ENCODE assay signal across 9 mouse cellular contexts in genomic region chr13:75088597-75088996, GRCm38 (mm10). TPM values are rescaled to one million over a fixed set of nuclear protein-coding genes. Genes with fewer than 3 reads are reported as not detected.
DNase-seq lines count a peak whose midpoint lies in the region; ATAC-seq and TF ChIP-seq lines count a peak whose summit lies in the region.
"Had no signal": no experiment of that assay in that cellular context is flagged by ENCODE, and none has a peak within 500 bp of the region (broad histone marks: within the 10 kb centered on the region; RNA-seq: fewer than 3 reads in every experiment).

No protein-coding gene starts in this region.

- no peak for TF ChIP-seq POLR2A in kidney, adult 2 months (IDR thresholded peaks at IDR 0.05; ENCODE audit: low read depth, low read length)

- WGBS in kidney, embryonic 14.5 days = 13% methylated on average over 6 of the region's 6 CpGs
- WGBS in kidney, adult 2 months = 16% methylated on average over 6 of the region's 6 CpGs

- no peak overlapping the region for H3K27ac ChIP-seq in kidney, embryonic 14.5 days (ENCODE audit: low read depth, low read length)
- no peak overlapping the region for H3K27ac ChIP-seq in kidney, adult 2 months (ENCODE audit: insufficient read depth, low read depth, low read length)
- H3K27ac ChIP-seq: heart, embryonic 13.5 days had no signal

- H3K4me3 ChIP-seq in kidney, embryonic 14.5 days (ENCODE audit: low read length) = no peak overlapping the region
- H3K4me3 ChIP-seq in kidney, adult 2 months (ENCODE audit: insufficient read depth, low read depth, low read length) = no peak overlapping the region
- H3K4me3 ChIP-seq: heart, embryonic 13.5 days had no signal

- TF ChIP-seq CTCF in kidney, adult 2 months (conservative IDR thresholded peaks at IDR 0.05; ENCODE audit: insufficient read depth, insufficient read length, low read depth, low read length) = no peak

- peak; percentile 88; the same call in 1 of the 2 replicates for ATAC-seq in kidney, embryonic 14.5 days (ENCODE audit: low FRiP score, low TSS enrichment)

- no peaks in the 10 kb centered on the region for H3K4me1 ChIP-seq in kidney, embryonic 14.5 days (ENCODE audit: control insufficient read depth, insufficient read depth, low read length)
- no peaks in the 10 kb centered on the region for H3K4me1 ChIP-seq in kidney, adult 2 months (ENCODE audit: control insufficient read depth, insufficient read depth, low read length)

- DNase-seq in kidney, adult 2 months = no peak
- peak; percentile 18 for DNase-seq in WW6 (ENCODE audit: low read depth, low spot score)
- DNase-seq in forelimb bud, embryonic 11.5 days (ENCODE audit: low read depth, low spot score) = peak; percentile 77
- DNase-seq in neural tube, embryonic 10.5 days (ENCODE audit: extremely low spot score, low spot score) = peak; percentile 33
- no peak for DNase-seq in urinary bladder, postnatal 36 days (ENCODE audit: low spot score in 2 of 2)
- DNase-seq in layer of hippocampus, adult 9-10 months (ENCODE audit: low spot score) = no peak
- DNase-seq in B cell, adult 2 months = no peak

- 0 out of 2 replicates have a peak, but pooled peaks cover 9% of the 10 kb centered on the region for H3K27me3 ChIP-seq in kidney, embryonic 14.5 days (ENCODE audit: control insufficient read depth, insufficient read depth, low read length)
- H3K27me3 ChIP-seq in kidney, adult 2 months (replicated peaks; ENCODE audit: control insufficient read depth, insufficient read depth, low read length) = no peaks in the 10 kb centered on the region; the same call in 1 of the 2 replicates

- H3K36me3 ChIP-seq in kidney, embryonic 14.5 days (ENCODE audit: control insufficient read depth, insufficient read depth, low read length) = no peaks in the 10 kb centered on the region
- no peaks in the 10 kb centered on the region for H3K36me3 ChIP-seq in kidney, adult 2 months (ENCODE audit: control insufficient read depth, insufficient read depth, low read length)
- H3K36me3 ChIP-seq: heart, embryonic 13.5 days had no signal

- no peak overlapping the region for H3K4me2 ChIP-seq in kidney, embryonic 14.5 days (replicated peaks; ENCODE audit: low read depth, low read length)
- H3K4me2 ChIP-seq: heart, embryonic 13.5 days had no signal

- H3K9ac ChIP-seq in kidney, embryonic 14.5 days (ENCODE audit: low read depth, low read length) = no peak overlapping the region
- H3K9ac ChIP-seq: heart, embryonic 13.5 days had no signal

- no peaks in the 10 kb centered on the region for H3K9me3 ChIP-seq in kidney, embryonic 14.5 days (ENCODE audit: control insufficient read depth, low read length)
- H3K9me3 ChIP-seq: heart, embryonic 13.5 days had no signal

RNA-seq across cellular contexts. Expression of gene Pcsk1, which starts 1.0 kb away (rescaled TPM):
- 0.04 TPM in 1 of 2 replicates, not detected in the other for polyA plus RNA-seq in kidney, embryonic 14.5 days (2014; fragmentation: Nextera tagmentation; extraction: Ambion mirVana)
- 0.03 and 0.04 TPM in 2 replicates for polyA plus RNA-seq in kidney, adult 2 months (2012; rRNA removed)

Comparison
In these comparisons a context has a peak if more than half of its experiments do, and no peak if none do; other contexts are left out.
1. DNase-seq: peak in WW6 (single experiment), forelimb bud, embryonic 11.5 days (single experiment) and neural tube, embryonic 10.5 days (single experiment); none in kidney, adult 2 months (single experiment), urinary bladder, postnatal 36 days (0 of 2), layer of hippocampus, adult 9-10 months (single experiment) and B cell, adult 2 months (0 of 2).